Mouse (Mus musculus): ENCODE results near the gene Rps12-ps3.

DNA sequence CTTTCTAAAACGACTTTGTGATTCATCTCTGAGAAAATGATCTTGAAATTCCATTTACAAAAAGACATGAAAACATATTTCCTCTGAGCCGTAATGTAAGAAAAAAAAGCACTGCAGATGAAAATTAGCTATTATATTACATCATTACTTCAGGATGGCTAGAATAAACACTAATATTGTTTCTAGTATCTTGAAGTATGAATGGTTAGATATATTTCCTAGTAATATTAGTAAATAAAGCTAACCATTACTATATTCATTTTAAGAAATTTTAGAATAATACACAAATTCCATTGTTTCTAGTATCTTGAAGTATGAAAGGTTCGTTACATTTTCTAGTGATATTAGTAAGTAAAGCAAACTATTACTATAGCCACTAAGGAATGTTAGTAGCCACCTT lies 17.8 kb downstream of the Rps12-ps3 start:
- TF ChIP-seq CTCF (IDR thresholded peaks at IDR 0.05) (no peak), EP300 (IDR thresholded peaks at IDR 0.05) (no peak)

All from lung, postnatal 0 days (tissue).